Mouse (Mus musculus) 3134 (cell line): ENCODE data around the gene Cox6b1.

Source experiments
- DNase-seq: peaks from one replicate; pipeline ENCODE4 v3.0.0-alpha.2; 2011; ENCODE audit warnings: low spot score; ENCODE audit not compliant: insufficient read length; ENCODE audit errors: extremely low read depth

The Cox6b1 gene

DNA sequence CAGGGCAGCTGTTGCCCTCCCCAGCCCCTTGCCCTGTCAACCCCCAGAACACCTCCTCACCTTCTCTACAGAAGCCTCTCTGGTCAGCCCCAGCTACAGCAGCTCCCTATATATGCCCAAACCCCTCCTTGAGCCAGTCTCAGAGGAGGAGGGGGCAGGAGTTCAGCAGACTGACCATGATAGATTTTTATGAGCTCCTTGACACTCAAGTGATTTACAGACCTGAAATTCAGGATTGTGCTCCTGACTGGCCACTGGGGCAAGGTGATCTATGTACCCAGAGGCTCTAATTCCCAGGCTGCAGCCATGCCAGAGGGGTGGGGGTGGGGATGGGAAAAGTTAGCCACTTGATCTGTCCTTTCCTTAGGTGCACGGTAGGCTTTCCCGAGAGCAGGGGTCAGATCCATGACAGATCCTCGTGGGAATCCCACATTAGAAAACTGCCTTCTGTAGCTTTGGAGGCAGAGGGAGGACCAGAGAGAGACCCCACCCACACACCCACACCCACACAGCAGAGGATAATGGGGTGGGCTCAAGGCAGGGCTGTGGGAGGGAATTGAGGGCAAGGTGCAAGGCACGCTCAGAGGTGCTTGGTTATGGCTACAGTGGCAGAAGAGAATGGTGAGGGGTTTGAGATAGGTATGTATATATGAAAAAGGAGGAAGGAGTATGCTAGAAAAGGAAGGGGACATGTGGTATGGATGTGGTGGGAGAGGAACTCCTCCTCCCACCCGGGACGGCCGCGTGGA, 13.1 kb downstream of the Cox6b1 start, which contains the start of gene Upk1a:
TSS of gene Upk1a (minus strand) at position 194 of the 749 bp plus-strand sequence.
- DNase-seq = no peak

- no peak for DNase-seq
Measured at GRCm38 (mm10) chr7:30610043-30610442, 15.9 kb downstream of the Cox6b1 start.

DNA sequence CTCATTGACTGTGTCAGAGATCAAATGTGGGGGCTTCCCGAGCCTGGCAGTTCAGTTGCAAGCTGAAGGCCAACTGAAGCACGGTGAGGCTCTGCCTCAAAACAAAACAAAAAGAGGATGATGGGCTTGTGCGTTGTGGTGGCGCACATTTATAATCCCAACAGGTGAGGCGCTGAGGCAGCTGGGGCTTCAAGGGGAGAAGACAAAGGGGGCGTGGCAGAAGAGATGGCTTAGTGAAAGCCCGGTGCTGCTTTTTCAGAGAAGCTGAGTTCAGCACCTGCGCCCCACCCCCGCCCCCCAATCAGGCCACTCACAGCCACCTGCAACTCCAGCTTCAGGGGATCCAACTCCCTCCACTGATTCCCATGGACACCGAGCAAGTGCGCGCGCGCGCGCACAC, 17.5 kb downstream of the Cox6b1 start:
- no peak for DNase-seq

DNA sequence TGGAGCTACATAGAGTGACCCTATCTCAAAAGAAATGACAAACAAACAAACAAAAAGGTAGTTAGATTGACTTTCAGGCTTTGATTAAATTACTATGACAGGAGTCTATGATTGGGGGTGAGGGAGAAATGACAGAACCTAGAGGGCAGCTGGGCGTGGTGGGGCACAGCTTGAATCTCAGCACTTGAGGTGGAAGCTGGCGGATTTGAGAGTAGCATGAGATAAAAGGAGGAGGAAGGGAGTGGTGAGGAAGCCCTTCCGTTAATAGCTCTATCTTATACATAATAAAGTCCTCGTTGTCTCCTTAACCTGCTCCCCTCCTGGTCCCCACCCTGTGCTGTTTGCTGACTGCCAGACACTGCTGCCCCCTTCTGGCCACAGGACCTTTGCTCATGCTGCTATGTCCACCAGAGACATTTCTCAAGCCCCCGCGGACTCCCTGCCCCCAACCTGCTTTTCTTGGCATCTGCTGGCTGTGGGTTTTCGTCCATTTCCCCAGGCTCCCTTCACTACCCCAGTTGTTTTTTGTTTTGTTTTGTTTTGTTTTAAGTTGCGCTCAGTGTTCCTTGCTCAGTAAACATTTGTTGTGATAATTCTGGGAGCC, 18.1 kb downstream of the Cox6b1 start:
- no peak for DNase-seq

DNA sequence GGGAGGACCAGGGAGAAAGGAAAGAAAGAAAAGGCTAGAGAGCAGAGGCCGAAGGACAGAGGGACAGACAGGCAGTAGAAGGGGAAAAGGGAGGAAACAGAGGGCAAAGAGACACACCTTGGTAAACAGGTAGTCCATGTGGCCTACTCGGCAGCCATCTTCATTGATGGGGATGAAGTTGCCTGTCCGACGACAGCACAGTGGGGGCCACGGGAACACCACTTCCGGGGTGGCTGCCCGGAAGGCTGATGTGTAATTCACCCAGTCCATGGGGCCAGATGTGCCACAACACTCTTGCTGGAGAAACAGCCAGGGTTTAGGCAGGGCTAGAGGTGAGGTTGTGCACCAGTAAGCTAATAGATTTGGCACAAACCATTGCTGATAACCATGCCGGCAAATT, 21.0 kb downstream of the Cox6b1 start:
- DNase-seq = no peak

DNA sequence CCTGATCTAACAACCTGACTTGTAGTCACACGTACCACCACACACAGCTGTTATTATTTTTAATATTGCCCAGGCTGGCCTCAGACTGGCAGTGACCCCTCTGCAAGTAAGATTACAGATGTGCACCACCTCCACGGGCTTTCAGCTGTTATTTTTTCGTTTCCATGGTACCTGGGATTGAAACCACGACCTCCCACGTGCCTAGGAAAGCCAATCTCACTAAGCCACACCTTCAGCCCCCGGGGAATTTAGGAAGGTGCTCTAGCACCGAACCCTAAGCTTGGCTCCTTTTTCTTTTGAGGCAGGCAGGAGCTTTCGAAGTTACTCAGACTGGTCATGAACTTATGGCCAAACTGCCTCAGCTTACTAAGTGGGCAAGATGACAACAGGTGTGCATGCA, 21.5 kb downstream of the Cox6b1 start:
- no peak for DNase-seq

GRCm38 (mm10) chr7:30602583-30602982, 23.4 kb downstream of the Cox6b1 start:
- no peak for DNase-seq

DNA sequence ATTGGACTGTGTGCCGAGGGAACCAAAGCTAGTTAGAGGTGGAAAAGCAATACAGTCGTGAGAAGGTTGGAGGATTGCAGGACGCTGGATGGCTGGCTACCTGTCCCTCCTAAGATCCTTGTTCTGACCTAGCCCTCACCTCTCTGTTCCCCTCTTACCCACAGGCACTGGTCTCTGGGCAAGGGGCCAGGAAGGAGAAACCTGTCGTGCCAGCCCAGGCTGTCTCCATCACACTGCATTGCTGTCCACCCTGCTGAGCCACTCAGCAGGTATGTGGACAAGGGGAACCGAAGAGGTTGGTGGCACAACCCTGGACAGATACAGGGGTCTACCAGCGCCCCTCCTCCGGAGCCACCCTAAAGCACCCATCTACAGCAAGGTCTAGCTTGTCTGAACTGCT, 25.3 kb downstream of the Cox6b1 start:
- no peak for DNase-seq

DNA sequence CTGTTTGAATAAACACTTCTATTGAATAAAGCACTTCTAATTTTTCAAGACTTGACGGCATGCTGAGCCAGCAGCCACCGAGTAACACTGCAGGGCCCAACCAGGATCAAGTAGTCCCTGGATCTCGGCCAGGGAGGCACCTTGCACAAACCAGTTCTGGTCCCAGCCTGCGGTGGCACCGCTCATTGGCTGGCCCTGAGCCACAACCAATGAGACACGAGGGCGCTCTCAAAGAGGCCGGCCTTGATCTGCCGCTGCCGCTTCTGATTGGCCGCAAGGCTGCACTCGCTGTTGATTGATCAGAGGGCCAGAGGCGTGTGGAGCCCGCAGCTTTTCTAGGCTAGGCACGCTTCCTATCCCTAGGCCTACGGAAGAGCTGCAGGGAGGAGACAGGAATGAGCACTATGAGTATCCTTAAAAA, 26.0 kb downstream of the Cox6b1 start:
- DNase-seq = no peak

DNA sequence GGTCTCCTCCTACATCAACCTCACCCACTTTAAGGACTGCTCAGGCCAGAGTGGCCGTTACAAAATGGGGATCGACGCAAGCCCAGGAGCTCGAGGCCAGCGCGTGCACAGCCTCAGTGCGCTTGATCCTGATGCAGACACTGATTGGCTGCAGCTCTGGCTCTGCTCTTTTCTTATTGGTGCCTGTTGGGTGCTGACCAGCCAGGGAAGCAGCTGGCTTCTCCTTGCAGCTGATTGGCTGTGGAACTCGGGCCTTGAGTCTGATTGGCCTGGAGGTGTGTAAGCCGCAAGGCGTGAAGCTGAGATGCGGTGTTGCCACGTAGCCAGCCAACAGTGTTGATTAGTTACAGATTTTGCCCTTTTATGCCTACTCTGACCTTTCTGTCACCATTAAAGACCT, 27.2 kb downstream of the Cox6b1 start, which contains the start of gene Zbtb32:
TSS of gene Zbtb32 (minus strand) at position 124 of the 400 bp plus-strand sequence.
- no peak for DNase-seq

- no peak for DNase-seq
Measured at GRCm38 (mm10) chr7:30596811-30597210, 29.1 kb downstream of the Cox6b1 start.

DNA sequence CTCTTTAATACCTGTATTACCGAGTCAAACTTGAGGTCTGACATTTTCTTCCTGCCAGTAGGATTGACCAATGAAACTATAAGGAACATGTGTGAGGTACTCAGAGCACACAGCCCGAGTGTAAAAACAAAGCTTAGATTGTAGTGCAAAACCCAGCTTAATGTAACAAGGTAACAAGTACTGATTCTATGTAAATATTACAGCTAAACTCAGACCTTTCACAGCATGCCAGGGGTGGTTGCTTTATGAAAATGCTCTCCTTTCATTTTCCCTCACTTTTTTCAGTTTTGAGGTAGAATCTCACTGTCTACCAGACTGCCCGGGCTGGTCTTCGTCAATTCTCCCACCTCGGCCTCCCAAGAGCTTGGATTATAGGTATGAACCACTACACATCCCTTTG, 29.9 kb downstream of the Cox6b1 start:
- DNase-seq = no peak

GRCm38 (mm10) chr7:30594510-30595024, 31.4 kb downstream of the Cox6b1 start:
- DNase-seq = no peak

- no peak for DNase-seq
Measured at GRCm38 (mm10) chr7:30593579-30594509, 32.1 kb downstream of the Cox6b1 start.

DNA sequence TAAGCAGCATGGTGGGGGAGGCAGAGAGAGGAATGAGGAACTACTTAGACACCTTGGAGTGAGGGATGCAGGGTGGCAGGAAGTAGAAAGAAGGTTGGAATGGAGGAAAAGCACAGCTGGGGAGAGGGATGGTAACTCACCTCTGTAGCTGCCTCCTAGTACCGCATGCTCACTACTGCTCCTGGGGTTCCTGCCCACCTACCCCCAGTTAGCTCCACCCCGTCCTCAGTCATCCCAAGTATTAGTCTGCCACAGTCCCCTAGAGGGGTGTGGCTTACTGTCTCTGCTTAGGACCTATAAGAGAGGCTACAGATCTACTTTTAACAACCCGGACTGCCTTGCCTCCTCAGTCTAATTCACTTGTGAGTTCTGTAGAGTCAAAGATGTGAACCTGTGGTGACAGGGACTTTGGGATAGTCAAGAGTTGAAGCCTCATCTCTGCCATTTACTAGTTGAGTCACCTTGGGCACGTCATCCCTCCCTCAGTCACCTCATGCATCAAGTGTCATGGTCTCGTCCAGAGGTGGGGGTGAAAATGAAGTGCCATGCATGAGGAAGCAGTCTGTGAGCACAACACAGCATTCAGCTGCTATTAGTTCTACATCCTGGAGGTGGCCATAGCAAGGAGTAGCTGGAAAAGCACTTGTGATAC, 33.1 kb downstream of the Cox6b1 start:
- DNase-seq = no peak

DNA sequence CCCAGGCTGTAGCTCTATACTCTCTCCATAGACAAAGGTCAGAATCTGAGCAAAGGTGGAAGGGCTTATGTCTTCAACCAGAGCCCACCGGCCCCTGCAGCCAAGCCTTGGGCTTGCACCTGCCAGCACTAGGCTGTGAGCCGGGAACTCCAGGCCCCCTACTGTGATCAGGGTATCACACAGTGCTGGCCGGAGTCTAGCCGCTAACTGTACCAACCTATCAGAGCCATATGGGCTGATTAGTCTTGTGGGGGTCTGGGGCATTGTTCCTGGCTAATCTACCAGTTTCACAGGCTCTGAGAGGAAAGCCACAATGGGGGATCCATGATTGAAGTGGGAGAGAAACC, 34.4 kb downstream of the Cox6b1 start:
- no peak for DNase-seq

- DNase-seq = no peak
Measured at GRCm38 (mm10) chr7:30590927-30591604, 34.9 kb downstream of the Cox6b1 start.

DNA sequence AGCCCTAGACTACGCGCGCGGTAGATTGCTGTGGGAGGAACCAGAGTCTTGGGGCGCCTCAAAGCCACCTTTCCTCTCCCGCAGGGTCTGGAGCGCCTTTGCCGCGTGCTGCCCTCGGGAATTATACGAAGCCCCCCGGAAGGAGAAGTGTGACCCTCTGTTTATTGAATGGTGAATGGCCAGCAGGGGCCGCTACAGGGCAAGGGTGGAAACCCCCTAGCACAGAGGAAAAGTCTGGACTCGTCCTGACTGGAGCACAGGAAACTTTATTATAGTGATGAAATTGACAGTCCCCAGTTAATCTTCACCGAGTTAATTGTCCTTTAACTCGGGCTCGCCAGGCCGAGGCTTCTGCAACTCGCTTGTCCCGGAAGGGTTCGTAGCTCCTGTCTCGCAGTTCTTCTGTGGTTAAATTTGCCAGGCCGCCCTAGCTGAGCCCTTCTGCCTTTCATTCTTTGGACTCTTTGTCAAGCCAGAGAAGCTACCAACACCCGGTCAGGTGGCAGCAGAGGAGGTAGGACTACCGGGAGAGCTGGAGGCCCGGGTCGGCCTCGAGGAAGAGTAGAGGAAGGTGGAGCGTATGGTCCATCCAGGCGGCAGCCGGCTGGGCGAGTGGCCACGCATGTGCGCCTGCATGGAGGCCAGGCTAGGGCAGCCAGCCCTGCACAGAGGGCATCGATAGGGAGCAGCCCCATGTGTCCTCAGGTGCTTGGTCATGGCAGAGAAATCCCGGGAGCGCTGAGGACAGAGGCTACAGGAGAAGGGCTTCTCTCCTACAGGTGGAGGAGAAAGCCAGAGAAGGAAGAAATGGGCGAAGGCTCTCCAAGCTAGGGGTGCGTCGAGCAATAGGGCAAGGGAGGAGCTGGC, 36.3 kb downstream of the Cox6b1 start:
- peak; percentile 48 for DNase-seq
